Mouse (Mus musculus): ENCODE results near the gene Arl6ip5. TPM values are rescaled to one million over a fixed set of nuclear protein-coding genes. Genes with fewer than 3 reads are reported as not detected.

Arl6ip5 gene
- 90.8 and 99.3 TPM in 2 replicates for polyA plus RNA-seq (2012; rRNA removed)

GRCm38 (mm10) chr6:97210191-97210961 is at the start of gene Arl6ip5:
TSS of gene Arl6ip5 (plus strand) at chr6:97210689.

GRCm38 (mm10) chr6:97178491-97179366 is 31.8 kb upstream of the Arl6ip5 start, which contains the start of gene Tmf1:
TSS of gene Tmf1 (minus strand) at chr6:97179122.

GRCm38 (mm10) chr6:97205439-97205885 is 5.0 kb upstream of the Arl6ip5 start, which contains the start of gene Uba3:
TSS of gene Uba3 (minus strand) at chr6:97205647.

GRCm38 (mm10) chr6:97252711-97253221 is 42.3 kb downstream of the Arl6ip5 start, which contains the start of gene Lmod3:
TSS of gene Lmod3 (minus strand) at chr6:97252759.

Other genes starting within 250 kb of the Arl6ip5 start
- 1.5 and 1.7 TPM in 2 replicates for gene Fam19a4, start 150.3 kb upstream of the Arl6ip5 start, polyA plus RNA-seq (2012; rRNA removed)
- gene Eogt, start 61.5 kb upstream of the Arl6ip5 start, polyA plus RNA-seq (2012; rRNA removed) = 13.6 and 15.0 TPM in 2 replicates
- gene Tmf1, start 31.6 kb upstream of the Arl6ip5 start, polyA plus RNA-seq (2012; rRNA removed) = 6.4 TPM in 2 replicates
- 82.5 and 90.4 TPM in 2 replicates for gene Uba3, start 5.0 kb upstream of the Arl6ip5 start, polyA plus RNA-seq (2012; rRNA removed)
- gene Lmod3, start 42.1 kb downstream of the Arl6ip5 start, polyA plus RNA-seq (2012; rRNA removed) = 0.02 and 2.4 TPM in 2 replicates